Mouse (Mus musculus): ENCODE data around the gene Baz1b. TPM values are rescaled to one million over a fixed set of nuclear protein-coding genes. Genes with fewer than 3 reads are reported as not detected.

The Baz1b gene
- polyA plus RNA-seq, 1 experiment from 2014 or later, result 28.5 TPM

- Histone ChIP-seq H3K9ac (ENCODE audit: low read length) (no peak overlapping the region), H3K4me3 (replicated peaks; ENCODE audit: low read length) (no peak overlapping the region), H3K27me3 (ENCODE audit: control insufficient read depth, insufficient read depth, low read length) (no peaks in the 10 kb centered on the region), H3K4me1 (ENCODE audit: control insufficient read depth, insufficient read depth, low read length) (no peaks in the 10 kb centered on the region), H3K36me3 (ENCODE audit: control insufficient read depth, insufficient read depth, low read length) (peaks cover 11% of the 10 kb centered on the region), H3K9me3 (replicated peaks; ENCODE audit: control insufficient read depth, low read length) (no peaks in the 10 kb centered on the region), H3K4me2 (ENCODE audit: low read depth, low read length) (no peak overlapping the region), H3K27ac (ENCODE audit: low read length) (no peak overlapping the region)
- ATAC-seq (ENCODE audit: insufficient read depth, low FRiP score), result no peak
- whole genome bisulfite sequencing, result 94% methylated on average over 4 of the region's 4 CpGs
These were observed 25.8 kb upstream of the Baz1b start for GRCm38 (mm10) chr5:135161221-135161620.

DNA sequence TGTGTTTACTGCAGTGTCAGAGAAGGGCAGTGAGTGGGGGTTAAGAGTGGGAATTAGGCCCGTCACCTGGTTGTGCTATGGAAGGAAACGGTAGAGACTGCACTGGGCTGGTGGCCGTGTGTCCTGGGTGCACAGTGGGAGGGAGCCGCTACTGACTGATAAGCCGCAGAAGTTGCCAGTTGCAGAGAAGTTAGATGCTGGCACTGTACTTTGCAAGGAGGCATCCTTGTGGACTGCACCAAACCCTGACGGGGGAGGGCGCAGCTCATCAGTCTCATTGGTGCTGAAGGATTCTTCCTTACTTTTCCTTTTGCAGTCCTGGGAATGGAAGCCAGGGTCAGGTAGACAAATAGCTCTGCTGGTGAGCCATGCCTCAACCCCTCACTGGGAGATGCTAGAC is 25.4 kb upstream of the Baz1b start:
- Histone ChIP-seq H3K4me2 (ENCODE audit: low read depth, low read length) (no peak overlapping the region), H3K9me3 (replicated peaks; ENCODE audit: control insufficient read depth, low read length) (no peaks in the 10 kb centered on the region), H3K4me3 (replicated peaks; ENCODE audit: low read length) (no peak overlapping the region), H3K36me3 (ENCODE audit: control insufficient read depth, insufficient read depth, low read length) (peaks cover 6% of the 10 kb centered on the region), H3K27me3 (ENCODE audit: control insufficient read depth, insufficient read depth, low read length) (no peaks in the 10 kb centered on the region), H3K27ac (ENCODE audit: low read length) (no peak overlapping the region), H3K4me1 (ENCODE audit: control insufficient read depth, insufficient read depth, low read length) (no peaks in the 10 kb centered on the region), H3K9ac (ENCODE audit: low read length) (no peak overlapping the region)
- 86% methylated on average over 7 of the region's 7 CpGs for WGBS
- no peak for ATAC-seq (ENCODE audit: insufficient read depth, low FRiP score)

DNA sequence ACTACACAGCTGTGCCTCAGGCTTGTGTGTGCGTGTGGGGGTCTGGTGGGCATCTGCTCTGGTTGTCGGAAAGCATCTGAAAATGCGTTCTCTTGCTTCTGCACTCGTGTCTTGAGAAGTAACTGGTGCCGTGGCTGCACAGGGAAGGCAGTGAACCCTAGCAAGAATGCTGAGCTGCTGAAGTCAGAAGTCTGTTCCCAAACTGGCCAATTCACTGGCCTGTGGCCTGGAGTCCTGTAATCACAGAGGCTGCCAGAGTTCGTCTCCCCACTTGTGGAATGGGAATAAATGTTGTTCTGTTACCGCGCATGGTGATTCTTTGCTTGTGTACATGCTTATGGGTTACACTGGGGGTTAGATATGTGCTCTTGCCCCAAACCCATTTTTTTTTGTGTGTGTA is 24.7 kb upstream of the Baz1b start:
- H3K4me2 ChIP-seq (ENCODE audit: low read depth, low read length), result no peak overlapping the region
- H3K36me3 ChIP-seq (ENCODE audit: control insufficient read depth, insufficient read depth, low read length), result peaks cover 1% of the 10 kb centered on the region
- no peak for ATAC-seq (ENCODE audit: insufficient read depth, low FRiP score)
- no peak overlapping the region for H3K4me3 ChIP-seq (replicated peaks; ENCODE audit: low read length)
- WGBS, result 94% methylated on average over 8 of the region's 8 CpGs
- no peaks in the 10 kb centered on the region for H3K9me3 ChIP-seq (replicated peaks; ENCODE audit: control insufficient read depth, low read length)
- no peak overlapping the region for H3K27ac ChIP-seq (ENCODE audit: low read length)
- no peak overlapping the region for H3K9ac ChIP-seq (ENCODE audit: low read length)
- H3K4me1 ChIP-seq (ENCODE audit: control insufficient read depth, insufficient read depth, low read length), result no peaks in the 10 kb centered on the region
- H3K27me3 ChIP-seq (ENCODE audit: control insufficient read depth, insufficient read depth, low read length), result no peaks in the 10 kb centered on the region

DNA sequence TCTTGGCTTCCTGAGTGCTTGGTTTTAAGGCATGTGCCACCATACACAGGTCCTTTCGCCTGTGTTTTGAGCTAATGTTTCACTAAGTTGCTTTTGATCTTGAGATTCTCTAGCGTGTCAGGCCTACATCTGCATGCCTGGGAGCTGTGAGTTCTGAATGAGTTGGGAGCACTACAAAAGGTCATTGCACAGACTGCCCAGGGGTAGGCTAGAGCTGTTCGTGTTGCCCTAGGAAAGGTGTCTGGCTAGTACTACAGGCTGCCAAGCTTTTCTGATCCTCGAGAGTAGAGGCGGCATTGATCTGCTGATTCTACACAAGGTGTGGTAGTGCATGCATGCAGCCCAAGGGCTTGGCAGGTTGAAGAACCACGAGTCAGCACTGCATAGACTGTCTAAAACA is 24.2 kb upstream of the Baz1b start:
- no peak for ATAC-seq (ENCODE audit: insufficient read depth, low FRiP score)
- Histone ChIP-seq H3K36me3 (ENCODE audit: control insufficient read depth, insufficient read depth, low read length) (no peaks in the 10 kb centered on the region; the same call in none of the 2 replicates), H3K9ac (ENCODE audit: low read length) (no peak overlapping the region), H3K4me3 (replicated peaks; ENCODE audit: low read length) (no peak overlapping the region), H3K4me1 (ENCODE audit: control insufficient read depth, insufficient read depth, low read length) (no peaks in the 10 kb centered on the region), H3K27me3 (ENCODE audit: control insufficient read depth, insufficient read depth, low read length) (no peaks in the 10 kb centered on the region), H3K4me2 (ENCODE audit: low read depth, low read length) (no peak overlapping the region), H3K9me3 (replicated peaks; ENCODE audit: control insufficient read depth, low read length) (no peaks in the 10 kb centered on the region), H3K27ac (ENCODE audit: low read length) (no peak overlapping the region)
- 76% methylated on average over 6 of the region's 6 CpGs for WGBS

GRCm38 (mm10) chr5:135166909-135167308 is 20.2 kb upstream of the Baz1b start:
- Histone ChIP-seq H3K4me1 (ENCODE audit: control insufficient read depth, insufficient read depth, low read length) (no peaks in the 10 kb centered on the region), H3K4me2 (ENCODE audit: low read depth, low read length) (no peak overlapping the region), H3K27me3 (ENCODE audit: control insufficient read depth, insufficient read depth, low read length) (no peaks in the 10 kb centered on the region), H3K9me3 (replicated peaks; ENCODE audit: control insufficient read depth, low read length) (no peaks in the 10 kb centered on the region), H3K4me3 (replicated peaks; ENCODE audit: low read length) (no peak overlapping the region), H3K27ac (ENCODE audit: low read length) (no peak overlapping the region), H3K9ac (ENCODE audit: low read length) (no peak overlapping the region), H3K36me3 (ENCODE audit: control insufficient read depth, insufficient read depth, low read length) (0 out of 2 replicates have a peak, but pooled peaks cover 5% of the 10 kb centered on the region)
- 70% methylated on average over 4 of the region's 4 CpGs for WGBS
- no peak for ATAC-seq (ENCODE audit: insufficient read depth, low FRiP score)

DNA sequence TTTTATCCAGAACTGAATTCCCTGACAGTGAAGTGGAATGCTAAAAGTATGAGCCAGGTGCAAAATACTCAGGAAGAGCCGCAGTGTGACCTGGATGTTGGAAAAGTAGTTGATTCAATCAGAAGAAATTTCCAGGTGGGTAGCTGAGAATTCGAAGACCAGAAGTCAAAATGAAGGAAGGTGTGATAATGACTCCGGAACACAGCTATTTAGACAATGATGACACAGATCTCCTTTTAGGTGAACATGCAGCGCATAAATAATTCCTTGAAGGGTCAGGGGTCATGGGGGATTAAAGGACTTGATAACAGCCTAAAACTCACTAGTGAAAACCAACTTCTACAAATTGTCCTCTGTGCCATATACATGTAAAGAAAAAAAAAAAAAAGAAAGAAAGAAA is 19.6 kb upstream of the Baz1b start:
- no peak overlapping the region for H3K27ac ChIP-seq (ENCODE audit: low read length)
- no peaks in the 10 kb centered on the region for H3K27me3 ChIP-seq (ENCODE audit: control insufficient read depth, insufficient read depth, low read length)
- peak overlapping the region; percentile 87; the same call in 1 of the 2 replicates for H3K4me2 ChIP-seq (ENCODE audit: low read depth, low read length)
- H3K9me3 ChIP-seq (replicated peaks; ENCODE audit: control insufficient read depth, low read length), result no peaks in the 10 kb centered on the region
- no peak overlapping the region for H3K9ac ChIP-seq (ENCODE audit: low read length)
- H3K36me3 ChIP-seq (ENCODE audit: control insufficient read depth, insufficient read depth, low read length), result 0 out of 2 replicates have a peak, but pooled peaks cover 5% of the 10 kb centered on the region
- no peak for ATAC-seq (ENCODE audit: insufficient read depth, low FRiP score)
- H3K4me3 ChIP-seq (replicated peaks; ENCODE audit: low read length), result no peak overlapping the region
- WGBS, result 88% methylated on average over 4 of the region's 4 CpGs
- 0 out of 2 replicates have a peak, but pooled peaks cover 2% of the 10 kb centered on the region for H3K4me1 ChIP-seq (ENCODE audit: control insufficient read depth, insufficient read depth, low read length)

DNA sequence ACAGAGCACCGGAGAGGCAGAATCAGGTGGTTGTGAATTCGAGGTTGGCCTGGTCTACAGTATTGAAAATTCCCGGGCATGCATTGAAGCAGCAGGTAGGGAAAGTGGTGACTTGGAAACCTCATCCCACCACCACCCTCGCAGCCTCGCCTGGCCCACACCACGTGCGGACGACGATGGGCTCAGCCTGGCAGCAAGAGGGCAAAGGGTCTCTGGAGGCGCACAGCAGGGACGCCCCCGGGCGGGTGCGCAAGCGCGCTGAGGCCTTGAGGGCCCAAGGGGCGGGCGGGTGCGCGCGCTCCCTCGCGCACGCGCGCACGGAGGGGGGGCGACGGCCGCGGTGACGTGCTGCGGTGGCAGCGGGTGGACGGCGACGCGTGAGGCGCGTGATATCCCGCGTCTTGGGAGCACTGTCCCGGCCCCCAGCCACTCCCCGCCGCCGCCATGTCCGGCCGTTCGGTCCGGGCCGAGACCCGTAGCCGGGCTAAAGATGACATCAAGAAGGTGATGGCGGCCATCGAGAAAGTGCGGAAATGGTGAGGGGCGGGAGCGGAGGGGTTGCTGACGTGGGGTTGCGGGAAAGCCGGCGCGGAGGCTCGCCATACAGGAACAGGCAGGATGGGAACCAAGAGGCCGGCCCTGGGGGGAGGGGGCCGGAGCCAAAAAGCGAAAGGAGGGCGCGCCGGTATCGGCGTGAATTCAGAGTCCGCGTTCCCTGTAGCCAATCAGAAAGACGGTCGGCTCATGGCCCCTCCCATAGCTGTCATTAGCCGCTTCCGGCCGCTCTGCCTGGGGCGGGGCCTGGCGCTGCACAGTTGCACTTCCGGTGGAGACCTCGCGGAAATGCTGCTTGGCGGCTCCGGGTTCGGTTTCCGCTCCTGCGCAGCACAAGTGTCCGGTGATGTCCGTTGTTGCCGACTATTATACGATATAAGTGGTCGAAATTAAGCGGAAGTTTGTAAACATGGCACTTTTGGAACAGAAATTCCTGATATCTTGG is 18.7 kb upstream of the Baz1b start, which contains the start of gene Bcl7b:
Gene Bcl7b (plus strand): TSS at position 221 of the 1,000 bp plus-strand sequence.
- H3K9me3 ChIP-seq (replicated peaks; ENCODE audit: control insufficient read depth, low read length), result no peaks in the 10 kb centered on the region
- 2% methylated on average over 93 of the region's 95 CpGs for WGBS
- H3K27ac ChIP-seq (ENCODE audit: low read length), result peak within 1 kb of the TSS; percentile 99
- H3K9ac ChIP-seq (ENCODE audit: low read length), result peak within 1 kb of the TSS; percentile 94
- 0 out of 2 replicates have a peak, but pooled peaks cover 2% of the 10 kb centered on the region for H3K4me1 ChIP-seq (ENCODE audit: control insufficient read depth, insufficient read depth, low read length)
- H3K36me3 ChIP-seq (ENCODE audit: control insufficient read depth, insufficient read depth, low read length), result 0 out of 2 replicates have a peak, but pooled peaks cover 5% of the 10 kb centered on the region
- peak within 1 kb of the TSS; percentile 87 for H3K4me2 ChIP-seq (ENCODE audit: low read depth, low read length)
- H3K27me3 ChIP-seq (ENCODE audit: control insufficient read depth, insufficient read depth, low read length), result no peaks in the 10 kb centered on the region
- peak; percentile 98 for ATAC-seq (ENCODE audit: insufficient read depth, low FRiP score)
- H3K4me3 ChIP-seq (replicated peaks; ENCODE audit: low read length), result peak within 1 kb of the TSS; percentile 65

DNA sequence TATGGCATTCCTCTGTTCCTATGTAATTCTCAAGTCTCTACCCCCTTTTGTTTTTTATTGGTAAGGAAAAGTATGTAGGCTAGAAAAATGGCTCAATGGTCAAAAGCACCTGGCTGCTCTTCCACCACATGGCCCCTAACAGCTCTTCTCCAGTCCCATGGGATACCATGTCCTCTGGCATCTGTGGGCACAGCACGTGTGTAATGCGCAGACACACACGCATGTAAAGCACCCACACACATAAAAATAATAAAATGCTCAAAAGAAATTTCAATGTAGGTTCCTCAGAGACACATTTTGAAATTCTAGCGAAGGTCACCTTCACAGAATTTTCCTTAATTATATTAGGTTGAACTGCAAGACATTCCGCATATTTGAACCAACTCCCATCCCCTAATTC is 17.6 kb upstream of the Baz1b start:
- WGBS, result 90% methylated on average over 5 of the region's 5 CpGs
- peak overlapping the region; percentile 83; the same call in 1 of the 2 replicates for H3K27ac ChIP-seq (ENCODE audit: low read length)

GRCm38 (mm10) chr5:135171688-135172220 is 15.3 kb upstream of the Baz1b start:
- H3K4me1 ChIP-seq (ENCODE audit: control insufficient read depth, insufficient read depth, low read length), result 0 out of 2 replicates have a peak, but pooled peaks cover 2% of the 10 kb centered on the region
- H3K4me2 ChIP-seq (ENCODE audit: low read depth, low read length), result no peak overlapping the region
- no peaks in the 10 kb centered on the region for H3K9me3 ChIP-seq (replicated peaks; ENCODE audit: control insufficient read depth, low read length)
- no peak overlapping the region for H3K27ac ChIP-seq (ENCODE audit: low read length)
- 91% methylated on average over 6 of the region's 6 CpGs for WGBS
- no peak for ATAC-seq (ENCODE audit: insufficient read depth, low FRiP score)
- H3K9ac ChIP-seq (ENCODE audit: low read length), result peak overlapping the region; percentile 21; the same call in 1 of the 2 replicates
- H3K27me3 ChIP-seq (ENCODE audit: control insufficient read depth, insufficient read depth, low read length), result no peaks in the 10 kb centered on the region
- H3K4me3 ChIP-seq (replicated peaks; ENCODE audit: low read length), result no peak overlapping the region
- peaks cover 13% of the 10 kb centered on the region; the same call in 1 of the 2 replicates for H3K36me3 ChIP-seq (ENCODE audit: control insufficient read depth, insufficient read depth, low read length)

More for the DNA sequence above, 17.6 kb upstream of the Baz1b start:
- H3K4me2 ChIP-seq (ENCODE audit: low read depth, low read length), result peak overlapping the region; percentile 87
- H3K9me3 ChIP-seq (replicated peaks; ENCODE audit: control insufficient read depth, low read length), result no peaks in the 10 kb centered on the region
- peak overlapping the region; percentile 76 for H3K9ac ChIP-seq (ENCODE audit: low read length)
- 0 out of 2 replicates have a peak, but pooled peaks cover 5% of the 10 kb centered on the region for H3K36me3 ChIP-seq (ENCODE audit: control insufficient read depth, insufficient read depth, low read length)
- 0 out of 2 replicates have a peak, but pooled peaks cover 2% of the 10 kb centered on the region for H3K4me1 ChIP-seq (ENCODE audit: control insufficient read depth, insufficient read depth, low read length)
- H3K27me3 ChIP-seq (ENCODE audit: control insufficient read depth, insufficient read depth, low read length), result no peaks in the 10 kb centered on the region
- H3K4me3 ChIP-seq (replicated peaks; ENCODE audit: low read length), result peak overlapping the region; percentile 65
- no peak for ATAC-seq (ENCODE audit: insufficient read depth, low FRiP score)

Measured in stomach, embryonic 16.5 days (tissue).